Mouse (Mus musculus) retina, embryonic 14.5 days (tissue): ENCODE measurements at regions not wholly inside any gene's neighbourhood (a gene's known extent, or its start where the extent isn't known, plus 50 kb on each side); places are given as distances from the start of the nearest gene placed in this dataset.

Experiments used
- DNase-seq: peaks from one replicate; pipeline ENCODE4 v3.0.0-alpha.2; 2015; ENCODE audit warnings: low spot score

GRCm38 (mm10) chr17:45794926-45795325, 61.3 kb upstream of the 1600014C23Rik start:
- DNase-seq, result no peak

- no peak for DNase-seq
These were observed 57.4 kb upstream of the 1600014C23Rik start for GRCm38 (mm10) chr17:45790959-45791520.

- DNase-seq, result no peak
These were observed 56.1 kb upstream of the 1600014C23Rik start for GRCm38 (mm10) chr17:45789777-45790176.

- DNase-seq, result no peak
These were observed 51.3 kb upstream of the 1600014C23Rik start for GRCm38 (mm10) chr17:45784905-45785304.

- no peak for DNase-seq
These were observed 50.9 kb upstream of the 1600014C23Rik start for GRCm38 (mm10) chr17:45784496-45784895.
